ENCODE assay signal across 10 mouse cellular contexts in genomic region chr19:3610886-3611285, GRCm38 (mm10). TPM values are rescaled to one million over a fixed set of nuclear protein-coding genes. Genes with fewer than 3 reads are reported as not detected.
DNase-seq lines count a peak whose midpoint lies in the region; ATAC-seq lines count a peak whose summit lies in the region.
"Had no signal": no experiment of that assay in that cellular context is flagged by ENCODE, and none has a peak within 500 bp of the region (broad histone marks: within the 10 kb centered on the region; RNA-seq: fewer than 3 reads in every experiment).

No protein-coding gene starts in this region.

- peaks cover 9% of the 10 kb centered on the region; the same call in 1 of the 2 replicates for H3K36me3 ChIP-seq in heart, embryonic 16.5 days (ENCODE audit: control insufficient read depth, insufficient read depth)
- H3K36me3 ChIP-seq in neural tube, embryonic 15.5 days, result 0 out of 2 replicates have a peak, but pooled peaks cover 5% of the 10 kb centered on the region

- no peak overlapping the region for H3K4me2 ChIP-seq in heart, embryonic 16.5 days (ENCODE audit: low read depth, low read length)
- H3K4me2 ChIP-seq in neural tube, embryonic 15.5 days, result no peak overlapping the region

- peaks cover 12% of the 10 kb centered on the region for H3K4me1 ChIP-seq in heart, embryonic 16.5 days (ENCODE audit: control insufficient read depth, insufficient read depth, low read length)
- no peaks in the 10 kb centered on the region for H3K4me1 ChIP-seq in neural tube, embryonic 15.5 days

- H3K9ac ChIP-seq in heart, embryonic 16.5 days (ENCODE audit: low read length), result no peak overlapping the region
- no peak overlapping the region for H3K9ac ChIP-seq in neural tube, embryonic 15.5 days (replicated peaks)
- H3K9ac ChIP-seq: liver, embryonic 14.5 days had no signal

- no peak overlapping the region for H3K27ac ChIP-seq in heart, embryonic 16.5 days (ENCODE audit: low read length)
- no peak overlapping the region for H3K27ac ChIP-seq in neural tube, embryonic 15.5 days (replicated peaks)
- H3K27ac ChIP-seq: liver, embryonic 14.5 days had no signal

- DNase-seq in heart, adult 18-20 months, result no peak
- DNase-seq in 416B (ENCODE audit: low read depth), result peak; percentile 12
- DNase-seq in adrenal gland, postnatal 10 days, result peak; percentile 81
- DNase-seq in kidney, adult 8-10 months, result peak; percentile 14 to 33

- no peaks in the 10 kb centered on the region for H3K9me3 ChIP-seq in heart, embryonic 16.5 days (replicated peaks; ENCODE audit: control insufficient read depth, low read length)
- H3K9me3 ChIP-seq in neural tube, embryonic 15.5 days (replicated peaks), result no peaks in the 10 kb centered on the region

- no peaks in the 10 kb centered on the region for H3K27me3 ChIP-seq in heart, embryonic 16.5 days (ENCODE audit: control insufficient read depth, insufficient read depth, low read length)
- H3K27me3 ChIP-seq in neural tube, embryonic 15.5 days (replicated peaks), result no peaks in the 10 kb centered on the region

- WGBS in heart, embryonic 16.5 days, result 96% methylated on average over 2 of the region's 2 CpGs
- 98% methylated on average over 2 of the region's 2 CpGs for WGBS in neural tube, embryonic 15.5 days

- peak; percentile 24; the same call in 1 of the 2 replicates for ATAC-seq in heart, embryonic 16.5 days (replicated peaks; ENCODE audit: extremely low read depth, insufficient read depth, low FRiP score)
- no peak for ATAC-seq in frontal cortex, adult (ENCODE audit: low TSS enrichment)
- ATAC-seq in inflammation-experienced regulatory T-cells, adult 6 months, result no peak
- no peak for ATAC-seq in neural tube, embryonic 15.5 days (ENCODE audit: low FRiP score)

- H3K4me3 ChIP-seq in heart, embryonic 16.5 days (ENCODE audit: low read length), result no peak overlapping the region
- no peak overlapping the region for H3K4me3 ChIP-seq in neural tube, embryonic 15.5 days (replicated peaks)
- H3K4me3 ChIP-seq: myocyte had no signal

RNA-seq across cellular contexts. Expression of gene Ppp6r3, which starts 35.3 kb away (rescaled TPM):
- 52.1 and 53.3 TPM in 2 replicates for polyA plus RNA-seq in heart, embryonic 16.5 days (2015; fragmentation: Nextera tagmentation; extraction: Ambion mirVana)
- total RNA-seq in heart, adult 18-20 months (2021), result 10 to 100 TPM; 69.6 to 70.7 TPM
- 10 to 100 TPM; 87.1 to 99.7 TPM for total RNA-seq in adrenal gland, postnatal 10 days (2021)
- polyA plus RNA-seq in inflammation-experienced regulatory T-cells, adult 6 months (2017; shearing (Covaris generic)), result 10 to 100 TPM; 67.2 to 92.1 (median 71.5) TPM
- polyA plus RNA-seq in neural tube, embryonic 15.5 days (2015; fragmentation: Nextera tagmentation; extraction: Ambion mirVana), result 50.2 and 54.4 TPM in 2 replicates

Comparison
In these comparisons a context has a peak if more than half of its experiments do, and no peak if none do; other contexts are left out.
1. DNase-seq: peak in 416B (single experiment), adrenal gland, postnatal 10 days (single experiment) and kidney, adult 8-10 months (2 of 2); none in heart, adult 18-20 months (0 of 2).